Mouse (Mus musculus): ENCODE data around the gene Fam181a. TPM values are rescaled to one million over a fixed set of nuclear protein-coding genes. Genes with fewer than 3 reads are reported as not detected.

Gene Fam181a
- polyA plus RNA-seq, 1 experiment from 2014 or later: 0.13 TPM

GRCm38 (mm10) chr12:103328448-103329191 is 17.8 kb downstream of the Fam181a start:
- H3K4me1 ChIP-seq (ENCODE audit: insufficient read depth): no peaks in the 10 kb centered on the region
- no peak for TF ChIP-seq CTCF (IDR thresholded peaks at IDR 0.05; ENCODE audit: low read depth)
- no peaks in the 10 kb centered on the region for H3K9me3 ChIP-seq (ENCODE audit: low read depth, low read length)
- no peak for DNase-seq
- 49% methylated on average over 7 of the region's 7 CpGs for WGBS
- H3K27me3 ChIP-seq (ENCODE audit: insufficient read depth, low read length): peaks cover 14% of the 10 kb centered on the region; the same call in 1 of the 2 replicates
- no peaks in the 10 kb centered on the region for H3K36me3 ChIP-seq (ENCODE audit: insufficient read depth)
- no peak overlapping the region for H3K4me3 ChIP-seq (ENCODE audit: low read depth, low read length)
- H3K9ac ChIP-seq: no peak overlapping the region
- no peak for ATAC-seq (ENCODE audit: insufficient read depth)
- no peak overlapping the region for H3K4me2 ChIP-seq
- H3K27ac ChIP-seq (ENCODE audit: low read depth): no peak overlapping the region

GRCm38 (mm10) chr12:103331491-103331890 is 20.7 kb downstream of the Fam181a start:
- 24% methylated on average over 4 of the region's 4 CpGs for whole genome bisulfite sequencing

DNA sequence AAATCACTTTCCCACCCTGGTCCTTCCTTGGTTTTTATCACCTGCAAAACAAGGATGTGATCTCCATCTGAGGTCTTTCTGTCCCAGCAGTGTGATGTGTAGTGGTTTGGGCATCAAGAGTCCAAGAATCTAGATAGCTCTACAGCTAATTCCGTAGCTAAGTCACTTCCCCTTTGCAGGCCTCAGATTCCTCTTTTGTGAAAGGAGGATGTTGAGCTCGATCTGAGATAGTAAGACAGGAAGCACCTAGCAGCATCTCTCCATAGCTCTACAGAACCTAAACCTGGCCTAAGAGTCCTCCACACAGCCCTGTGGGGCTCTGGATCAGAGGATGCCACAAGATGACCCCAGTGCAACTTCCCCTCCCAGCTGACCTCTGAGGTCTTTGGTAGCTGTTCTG is 22.1 kb downstream of the Fam181a start:
- Histone ChIP-seq H3K4me1 (ENCODE audit: insufficient read depth) (no peaks in the 10 kb centered on the region), H3K9me3 (ENCODE audit: low read depth, low read length) (no peaks in the 10 kb centered on the region), H3K4me2 (no peak overlapping the region), H3K4me3 (ENCODE audit: low read depth, low read length) (no peak overlapping the region), H3K27me3 (ENCODE audit: insufficient read depth, low read length) (no peaks in the 10 kb centered on the region), H3K9ac (no peak overlapping the region), H3K36me3 (ENCODE audit: insufficient read depth) (no peaks in the 10 kb centered on the region), H3K27ac (ENCODE audit: low read depth) (no peak overlapping the region)
- TF ChIP-seq CTCF (IDR thresholded peaks at IDR 0.05; ENCODE audit: low read depth): no peak
- DNase-seq: no peak
- WGBS: 71% methylated on average over 2 of the region's 2 CpGs
- no peak for ATAC-seq (ENCODE audit: insufficient read depth)

More at GRCm38 (mm10) chr12:103331491-103331890, 20.7 kb downstream of the Fam181a start:
- no peak for DNase-seq
- no peak overlapping the region for H3K4me2 ChIP-seq
- no peaks in the 10 kb centered on the region for H3K27me3 ChIP-seq (ENCODE audit: insufficient read depth, low read length)
- no peak for TF ChIP-seq CTCF (IDR thresholded peaks at IDR 0.05; ENCODE audit: low read depth)
- H3K27ac ChIP-seq (ENCODE audit: low read depth): no peak overlapping the region
- H3K4me1 ChIP-seq (ENCODE audit: insufficient read depth): no peaks in the 10 kb centered on the region
- no peaks in the 10 kb centered on the region for H3K36me3 ChIP-seq (ENCODE audit: insufficient read depth)
- H3K9ac ChIP-seq: no peak overlapping the region
- H3K4me3 ChIP-seq (ENCODE audit: low read depth, low read length): no peak overlapping the region
- no peak for ATAC-seq (ENCODE audit: insufficient read depth)
- H3K9me3 ChIP-seq (ENCODE audit: low read depth, low read length): no peaks in the 10 kb centered on the region

DNA sequence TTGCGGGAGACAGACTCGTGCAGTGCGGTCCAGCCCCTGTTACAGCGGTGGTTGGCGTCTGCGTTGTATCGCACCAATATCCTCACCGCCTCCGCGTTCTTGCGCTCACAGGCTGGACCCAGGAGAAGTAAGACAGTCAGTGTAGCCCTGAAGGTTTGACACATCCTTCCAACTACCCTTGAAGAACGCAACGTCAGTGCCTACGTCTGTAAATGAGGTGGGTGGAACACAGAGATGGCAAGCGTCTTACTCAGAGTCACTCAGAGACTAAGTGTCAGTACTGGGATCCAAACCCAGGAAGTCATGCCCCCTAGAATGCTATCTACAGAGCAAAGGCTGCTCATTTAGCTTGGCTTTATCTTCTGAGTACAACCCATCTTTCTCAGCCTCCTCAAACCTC is 22.7 kb downstream of the Fam181a start:
- H3K4me1 ChIP-seq (ENCODE audit: insufficient read depth): no peaks in the 10 kb centered on the region
- no peak overlapping the region for H3K27ac ChIP-seq (ENCODE audit: low read depth)
- no peak for TF ChIP-seq CTCF (IDR thresholded peaks at IDR 0.05; ENCODE audit: low read depth)
- 89% methylated on average over 15 of the region's 15 CpGs for WGBS
- no peak overlapping the region for H3K4me2 ChIP-seq
- no peaks in the 10 kb centered on the region for H3K36me3 ChIP-seq (ENCODE audit: insufficient read depth)
- H3K4me3 ChIP-seq (ENCODE audit: low read depth, low read length): no peak overlapping the region
- H3K27me3 ChIP-seq (ENCODE audit: insufficient read depth, low read length): no peaks in the 10 kb centered on the region
- ATAC-seq (ENCODE audit: insufficient read depth) (no peak), DNase-seq (no peak)
- H3K9ac ChIP-seq: no peak overlapping the region
- H3K9me3 ChIP-seq (ENCODE audit: low read depth, low read length): no peaks in the 10 kb centered on the region

- H3K4me1 ChIP-seq (ENCODE audit: insufficient read depth): no peaks in the 10 kb centered on the region
- WGBS: 71% methylated on average over 3 of the region's 3 CpGs
- ATAC-seq (ENCODE audit: insufficient read depth) (no peak), DNase-seq (no peak)
- TF ChIP-seq CTCF (IDR thresholded peaks at IDR 0.05; ENCODE audit: low read depth): no peak
- H3K4me2 ChIP-seq: no peak overlapping the region
- no peak overlapping the region for H3K27ac ChIP-seq (ENCODE audit: low read depth)
- no peaks in the 10 kb centered on the region for H3K36me3 ChIP-seq (ENCODE audit: insufficient read depth)
- H3K9ac ChIP-seq: no peak overlapping the region
- H3K4me3 ChIP-seq (ENCODE audit: low read depth, low read length): no peak overlapping the region
- H3K27me3 ChIP-seq (ENCODE audit: insufficient read depth, low read length): no peaks in the 10 kb centered on the region
- no peaks in the 10 kb centered on the region for H3K9me3 ChIP-seq (ENCODE audit: low read depth, low read length)
Measured at GRCm38 (mm10) chr12:103336766-103337165, 26.0 kb downstream of the Fam181a start.

DNA sequence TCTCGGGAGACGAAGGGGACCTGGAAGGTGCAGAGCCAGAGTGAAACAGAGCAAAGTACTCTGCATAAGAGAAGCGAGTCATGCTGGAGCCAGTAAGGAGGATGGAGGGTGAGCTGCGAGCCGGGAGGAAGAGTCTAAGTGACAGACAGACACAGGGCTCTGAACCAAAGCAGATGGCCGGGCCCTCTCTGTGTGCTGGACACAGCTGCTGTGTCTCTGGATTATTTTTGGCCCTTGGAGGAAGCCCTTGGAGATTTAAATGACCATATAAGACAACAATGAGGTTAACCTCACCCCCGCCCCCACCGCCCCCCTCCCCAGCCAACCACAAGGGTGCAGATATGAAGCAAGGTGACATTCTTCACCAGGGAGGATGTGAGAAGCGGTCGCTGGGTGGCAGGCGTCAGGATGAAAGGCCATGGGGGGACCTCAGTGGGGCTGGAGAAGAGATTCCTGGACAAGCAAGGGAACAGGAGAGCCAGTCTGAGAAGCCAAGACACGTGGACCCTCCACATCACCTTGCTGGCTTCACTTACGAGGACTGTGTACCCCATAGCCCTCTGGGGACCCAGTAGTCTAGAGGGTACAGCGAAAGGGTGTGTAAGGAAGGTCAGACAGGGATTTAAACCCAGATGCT is 27.5 kb downstream of the Fam181a start:
- no peaks in the 10 kb centered on the region for H3K4me1 ChIP-seq (ENCODE audit: insufficient read depth)
- no peaks in the 10 kb centered on the region for H3K36me3 ChIP-seq (ENCODE audit: insufficient read depth)
- H3K4me3 ChIP-seq (ENCODE audit: low read depth, low read length): no peak overlapping the region; the same call in 1 of the 2 replicates
- no peak overlapping the region; the same call in 1 of the 2 replicates for H3K27ac ChIP-seq (ENCODE audit: low read depth)
- no peaks in the 10 kb centered on the region for H3K9me3 ChIP-seq (ENCODE audit: low read depth, low read length)
- ATAC-seq (ENCODE audit: insufficient read depth): no peak; the same call in 1 of the 2 replicates
- 57% methylated on average over 14 of the region's 14 CpGs for WGBS
- TF ChIP-seq CTCF (IDR thresholded peaks at IDR 0.05; ENCODE audit: low read depth): no peak
- no peak for DNase-seq
- H3K4me2 ChIP-seq: no peak overlapping the region
- no peaks in the 10 kb centered on the region for H3K27me3 ChIP-seq (ENCODE audit: insufficient read depth, low read length)
- H3K9ac ChIP-seq: no peak overlapping the region

GRCm38 (mm10) chr12:103341212-103341611 is 30.4 kb downstream of the Fam181a start:
- TF ChIP-seq CTCF (IDR thresholded peaks at IDR 0.05; ENCODE audit: low read depth): no peak
- Histone ChIP-seq H3K9ac (no peak overlapping the region), H3K36me3 (ENCODE audit: insufficient read depth) (no peaks in the 10 kb centered on the region), H3K9me3 (ENCODE audit: low read depth, low read length) (no peaks in the 10 kb centered on the region), H3K4me1 (ENCODE audit: insufficient read depth) (no peaks in the 10 kb centered on the region), H3K27me3 (ENCODE audit: insufficient read depth, low read length) (no peaks in the 10 kb centered on the region), H3K4me2 (no peak overlapping the region), H3K4me3 (ENCODE audit: low read depth, low read length) (no peak overlapping the region), H3K27ac (ENCODE audit: low read depth) (no peak overlapping the region)
- DNase-seq (no peak), ATAC-seq (ENCODE audit: insufficient read depth) (no peak)
- WGBS: 86% methylated on average over 5 of the region's 5 CpGs
